Mouse (Mus musculus): ENCODE measurements around the gene Baz2b. TPM values are rescaled to one million over a fixed set of nuclear protein-coding genes. Genes with fewer than 3 reads are reported as not detected.

Gene Baz2b
- polyA plus RNA-seq, 1 experiment from 2014 or later, result 54.8 TPM

DNA sequence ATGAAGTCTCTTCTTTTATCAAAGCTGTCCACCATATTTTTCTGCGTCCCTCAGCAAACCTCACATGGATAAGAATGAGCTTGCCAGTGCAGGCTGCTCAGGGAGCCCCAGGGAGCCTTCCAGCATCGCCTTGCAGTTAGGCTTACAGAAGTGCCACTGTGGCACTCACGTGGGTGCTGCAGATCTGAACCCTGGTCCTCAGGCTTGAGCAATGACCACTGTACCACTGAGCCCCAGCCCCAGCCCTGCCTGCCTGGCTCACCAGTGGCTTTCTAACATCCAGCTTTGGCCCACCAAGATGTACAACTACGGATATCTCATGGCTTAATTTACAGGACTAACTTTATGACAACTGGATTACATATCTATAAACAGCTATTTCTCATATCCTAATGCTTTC lies 311.0 kb downstream of the Baz2b start:
- H3K9ac ChIP-seq, result no peak overlapping the region
- no peaks in the 10 kb centered on the region for H3K9me3 ChIP-seq (replicated peaks)
- H3K27ac ChIP-seq (ENCODE audit: poor library complexity, severe bottlenecking), result no peak overlapping the region
- H3K4me1 ChIP-seq (replicated peaks), result peaks cover 16% of the 10 kb centered on the region
- no peaks in the 10 kb centered on the region for H3K27me3 ChIP-seq (replicated peaks)
- H3K4me2 ChIP-seq, result no peak overlapping the region
- peaks cover 42% of the 10 kb centered on the region for H3K36me3 ChIP-seq
- 86% methylated on average over 4 of the region's 4 CpGs for WGBS
- no peak for ATAC-seq (ENCODE audit: insufficient number of reproducible peaks, low FRiP score)
- no peak overlapping the region for H3K4me3 ChIP-seq

DNA sequence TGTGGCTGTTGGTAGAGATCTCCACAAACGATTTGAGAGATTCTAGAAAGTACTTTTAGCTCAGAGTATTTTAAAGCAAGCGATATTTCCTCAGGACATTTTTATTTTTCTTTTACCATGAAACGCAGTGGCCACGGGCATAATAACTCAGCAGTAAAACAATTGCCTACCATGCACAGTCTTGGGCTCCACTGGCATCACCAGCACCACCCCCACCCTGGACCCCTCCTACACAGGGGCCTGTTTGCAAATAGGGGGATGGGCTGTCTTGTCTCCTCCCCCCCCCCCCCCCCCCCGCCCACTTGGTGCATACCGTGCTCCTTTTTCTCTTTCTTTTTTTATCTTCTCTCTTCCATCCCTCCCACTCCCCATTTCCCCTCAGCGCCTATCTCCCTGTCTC lies 311.5 kb downstream of the Baz2b start:
- WGBS, result 76% methylated on average over 6 of the region's 7 CpGs
- Histone ChIP-seq H3K27ac (ENCODE audit: poor library complexity, severe bottlenecking) (no peak overlapping the region), H3K36me3 (peaks cover 47% of the 10 kb centered on the region)

DNA sequence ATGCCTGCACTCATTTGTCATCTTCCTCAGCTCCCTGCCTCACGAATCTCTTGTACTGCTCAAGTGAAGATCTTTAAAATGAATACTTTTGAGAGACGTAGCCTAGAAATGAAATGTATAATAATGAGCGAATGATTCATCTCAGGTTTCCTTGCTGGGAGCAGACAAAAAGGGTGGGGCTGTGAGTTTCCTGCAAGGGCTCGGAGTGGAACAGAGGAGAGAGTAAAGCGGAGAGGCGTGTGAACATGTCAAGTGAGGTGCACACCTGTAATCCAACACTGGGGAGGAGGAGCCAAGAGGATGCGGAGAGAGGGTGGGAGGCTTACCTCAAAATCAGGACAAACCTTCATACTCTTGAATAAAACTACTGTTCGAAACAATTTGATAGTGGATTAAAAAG lies 312.8 kb downstream of the Baz2b start:
- Histone ChIP-seq H3K4me2 (no peak overlapping the region), H3K27ac (ENCODE audit: poor library complexity, severe bottlenecking) (peak overlapping the region; percentile 49), H3K4me3 (no peak overlapping the region), H3K9me3 (replicated peaks) (no peaks in the 10 kb centered on the region), H3K4me1 (replicated peaks) (peaks cover 13% of the 10 kb centered on the region), H3K36me3 (peaks cover 49% of the 10 kb centered on the region), H3K27me3 (replicated peaks) (no peaks in the 10 kb centered on the region), H3K9ac (no peak overlapping the region)
- no peak for ATAC-seq (ENCODE audit: insufficient number of reproducible peaks, low FRiP score)
- 73% methylated on average over 8 of the region's 8 CpGs for WGBS

More for the DNA sequence above, 311.5 kb downstream of the Baz2b start:
- Histone ChIP-seq H3K4me2 (no peak overlapping the region), H3K4me3 (no peak overlapping the region), H3K27me3 (replicated peaks) (no peaks in the 10 kb centered on the region), H3K4me1 (replicated peaks) (peaks cover 13% of the 10 kb centered on the region), H3K9ac (no peak overlapping the region), H3K9me3 (replicated peaks) (no peaks in the 10 kb centered on the region)
- ATAC-seq (ENCODE audit: insufficient number of reproducible peaks, low FRiP score), result peak; percentile 51; the same call in 1 of the 2 replicates

DNA sequence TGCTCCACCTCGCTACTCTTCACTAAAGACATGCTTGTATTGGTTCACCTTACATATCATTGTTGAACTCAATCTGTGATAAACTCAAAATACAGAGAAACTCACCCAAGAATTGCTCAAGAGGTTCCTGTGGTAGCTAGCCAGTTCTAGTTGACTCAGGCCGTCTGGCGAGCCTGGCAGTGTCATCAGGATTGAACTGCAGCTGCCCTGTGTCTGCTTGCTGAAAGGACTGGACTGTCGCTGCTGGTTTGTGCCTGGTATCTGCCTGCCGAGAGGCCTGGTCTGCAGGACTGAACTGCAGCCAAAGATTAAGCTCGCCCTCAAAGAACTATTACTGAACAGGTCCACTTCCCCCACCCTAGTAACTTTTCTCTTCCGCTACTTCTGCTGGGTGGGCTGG lies 313.2 kb downstream of the Baz2b start:
- H3K9me3 ChIP-seq (replicated peaks), result no peaks in the 10 kb centered on the region
- ATAC-seq (ENCODE audit: insufficient number of reproducible peaks, low FRiP score), result no peak
- no peak overlapping the region for H3K9ac ChIP-seq
- peaks cover 13% of the 10 kb centered on the region for H3K4me1 ChIP-seq (replicated peaks)
- H3K27me3 ChIP-seq (replicated peaks), result no peaks in the 10 kb centered on the region
- peaks cover 49% of the 10 kb centered on the region for H3K36me3 ChIP-seq
- no peak overlapping the region for H3K4me2 ChIP-seq
- no peak overlapping the region for H3K4me3 ChIP-seq
- H3K27ac ChIP-seq (ENCODE audit: poor library complexity, severe bottlenecking), result peak overlapping the region; percentile 49
- 40% methylated on average over 7 of the region's 7 CpGs for WGBS

DNA sequence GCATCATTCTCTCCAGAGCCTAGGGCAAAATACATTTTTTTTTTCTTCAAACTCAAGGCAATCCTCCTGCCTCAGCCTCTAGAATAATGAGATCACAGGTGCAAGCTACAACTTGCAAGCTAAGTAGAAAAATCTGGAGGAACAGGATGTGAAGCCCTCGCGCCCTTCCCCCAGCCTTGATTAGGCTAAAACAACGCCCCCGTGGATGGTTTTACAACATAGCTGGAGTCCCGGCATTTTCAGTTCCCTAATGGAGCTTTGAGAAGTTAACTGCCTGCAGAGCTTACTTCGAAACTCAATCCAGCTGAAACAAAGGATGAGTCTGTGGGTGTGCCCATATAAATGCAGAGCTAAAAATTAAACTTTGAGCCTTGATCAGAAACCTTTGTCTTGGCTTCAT lies 319.9 kb downstream of the Baz2b start:
- no peak for ATAC-seq (ENCODE audit: insufficient number of reproducible peaks, low FRiP score)
- 83% methylated on average over 6 of the region's 6 CpGs for WGBS

DNA sequence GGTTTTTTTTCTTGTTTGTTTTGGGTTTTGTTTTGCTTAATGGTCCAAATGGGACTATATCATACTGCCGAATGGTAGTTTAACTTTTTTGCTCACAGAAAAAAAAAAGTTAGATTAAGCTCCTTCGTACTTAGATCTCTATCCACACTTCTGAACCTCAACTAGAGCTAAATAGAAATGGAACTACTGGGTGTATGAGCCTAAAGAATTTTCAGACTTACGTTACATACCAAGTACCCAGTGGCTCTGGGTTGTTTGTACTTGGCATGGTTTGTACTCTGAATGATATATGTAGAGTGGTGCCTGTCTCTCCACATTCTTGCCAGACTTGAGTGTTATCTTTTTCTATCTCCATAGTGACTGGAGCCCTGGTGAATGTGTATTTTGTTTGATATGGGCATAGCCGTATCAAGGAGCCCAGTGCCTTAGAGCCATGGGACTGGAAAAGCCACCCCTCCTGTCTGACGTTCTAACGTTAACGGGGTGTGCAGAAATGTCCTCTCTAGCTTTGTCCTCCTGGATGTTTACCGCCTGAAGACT lies 326.8 kb downstream of the Baz2b start:
- Histone ChIP-seq H3K27me3 (replicated peaks) (no peaks in the 10 kb centered on the region), H3K9ac (no peak overlapping the region), H3K36me3 (peaks cover 11% of the 10 kb centered on the region), H3K9me3 (replicated peaks) (peaks cover 16% of the 10 kb centered on the region; the same call in 1 of the 2 replicates), H3K27ac (ENCODE audit: poor library complexity, severe bottlenecking) (peak overlapping the region; percentile 80; the same call in 1 of the 2 replicates), H3K4me1 (replicated peaks) (peaks cover 11% of the 10 kb centered on the region; the same call in 1 of the 2 replicates), H3K4me2 (peak overlapping the region; percentile 64), H3K4me3 (peak overlapping the region; percentile 75)
- ATAC-seq (ENCODE audit: insufficient number of reproducible peaks, low FRiP score), result no peak
- WGBS, result 63% methylated on average over 8 of the region's 8 CpGs

More for the DNA sequence above, 319.9 kb downstream of the Baz2b start:
- Histone ChIP-seq H3K27ac (ENCODE audit: poor library complexity, severe bottlenecking) (no peak overlapping the region), H3K4me1 (replicated peaks) (no peaks in the 10 kb centered on the region), H3K4me3 (no peak overlapping the region), H3K4me2 (no peak overlapping the region), H3K36me3 (peaks cover 24% of the 10 kb centered on the region), H3K27me3 (replicated peaks) (no peaks in the 10 kb centered on the region), H3K9me3 (replicated peaks) (no peaks in the 10 kb centered on the region), H3K9ac (no peak overlapping the region)

DNA sequence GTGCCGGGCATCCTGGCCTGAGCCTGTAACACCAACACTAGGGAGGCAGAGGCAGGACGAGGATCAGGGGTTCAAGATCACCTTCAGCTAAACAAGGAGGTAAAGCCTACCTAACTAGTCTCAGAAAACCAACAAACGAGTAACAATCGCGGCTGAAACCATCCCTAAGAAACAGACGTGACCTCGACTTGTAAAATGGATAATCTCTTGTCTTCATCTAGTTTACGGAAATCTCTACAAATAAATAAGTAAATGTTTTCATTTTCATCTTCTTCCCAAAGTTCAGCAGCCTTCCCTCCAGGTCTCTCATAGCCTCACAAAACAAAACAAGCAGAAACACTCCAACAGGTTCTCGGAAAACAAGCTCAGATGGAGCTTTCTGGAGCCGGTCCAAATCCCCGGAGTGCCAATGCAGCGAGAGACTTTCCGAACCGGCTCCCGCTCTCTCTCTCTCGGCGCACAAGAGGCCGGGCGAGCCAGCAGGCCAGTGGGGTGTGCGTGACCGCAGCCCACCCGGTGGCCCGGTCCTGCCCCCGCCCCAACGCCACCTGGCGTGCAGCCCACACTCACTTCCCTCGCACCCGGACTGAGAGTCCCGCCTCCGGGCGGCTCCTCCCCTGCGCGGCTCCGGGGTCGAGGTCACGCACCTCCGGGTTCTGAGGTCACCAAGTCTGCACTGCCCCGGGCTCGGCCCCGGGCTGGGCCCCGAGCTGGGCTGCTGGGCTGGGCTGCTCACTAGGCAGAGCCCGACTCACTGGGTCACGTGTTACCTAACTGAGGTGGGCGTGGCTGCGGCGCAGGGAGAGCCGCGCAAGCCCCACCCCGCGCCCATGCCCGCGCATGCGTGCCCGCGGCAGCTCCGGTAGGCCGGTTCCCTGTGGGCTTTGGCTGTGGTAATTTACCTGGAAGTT lies 327.6 kb downstream of the Baz2b start, which contains the start of gene Wdsub1:
Gene Wdsub1 (minus strand): TSS at position 761 of the 911 bp plus-strand sequence.
- Histone ChIP-seq H3K9ac (peak within 1 kb of the TSS; percentile 83), H3K4me2 (peak within 1 kb of the TSS; percentile 64), H3K27me3 (replicated peaks) (no peaks in the 10 kb centered on the region), H3K36me3 (peaks cover 17% of the 10 kb centered on the region), H3K4me1 (replicated peaks) (peaks cover 15% of the 10 kb centered on the region), H3K27ac (ENCODE audit: poor library complexity, severe bottlenecking) (peak within 1 kb of the TSS; percentile 80), H3K4me3 (peak within 1 kb of the TSS; percentile 75), H3K9me3 (replicated peaks) (peaks cover 16% of the 10 kb centered on the region; the same call in 1 of the 2 replicates)
- ATAC-seq (ENCODE audit: insufficient number of reproducible peaks, low FRiP score), result peak; percentile 98
- WGBS, result 4% methylated on average over 56 of the region's 57 CpGs

DNA sequence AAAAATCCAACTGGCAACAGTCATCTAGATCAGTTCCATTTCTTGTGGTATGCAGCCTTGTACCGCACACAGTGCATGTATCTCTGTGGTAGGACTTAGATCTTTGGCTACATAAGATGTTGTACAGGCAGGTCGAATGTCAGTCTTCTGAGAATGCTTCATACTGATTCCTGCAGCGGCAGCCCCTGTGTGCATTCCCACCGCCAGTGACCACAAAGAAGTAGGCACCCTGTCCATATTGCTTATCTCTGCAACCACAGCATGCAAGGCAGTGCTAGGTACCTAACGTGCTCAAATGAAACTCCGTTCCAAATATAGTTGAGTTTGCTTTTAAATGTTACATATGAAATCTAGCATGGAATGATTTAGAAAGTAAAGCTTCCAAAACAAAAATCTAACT lies 328.2 kb downstream of the Baz2b start:
- WGBS, result 38% methylated on average over 6 of the region's 6 CpGs
- peaks cover 21% of the 10 kb centered on the region for H3K36me3 ChIP-seq
- peaks cover 15% of the 10 kb centered on the region for H3K4me1 ChIP-seq (replicated peaks)
- peak overlapping the region; percentile 83 for H3K9ac ChIP-seq
- H3K9me3 ChIP-seq (replicated peaks), result peaks cover 16% of the 10 kb centered on the region; the same call in 1 of the 2 replicates
- H3K4me3 ChIP-seq, result peak overlapping the region; percentile 75
- H3K4me2 ChIP-seq, result peak overlapping the region; percentile 64
- ATAC-seq (ENCODE audit: insufficient number of reproducible peaks, low FRiP score), result no peak
- H3K27ac ChIP-seq (ENCODE audit: poor library complexity, severe bottlenecking), result peak overlapping the region; percentile 80
- H3K27me3 ChIP-seq (replicated peaks), result no peaks in the 10 kb centered on the region

DNA sequence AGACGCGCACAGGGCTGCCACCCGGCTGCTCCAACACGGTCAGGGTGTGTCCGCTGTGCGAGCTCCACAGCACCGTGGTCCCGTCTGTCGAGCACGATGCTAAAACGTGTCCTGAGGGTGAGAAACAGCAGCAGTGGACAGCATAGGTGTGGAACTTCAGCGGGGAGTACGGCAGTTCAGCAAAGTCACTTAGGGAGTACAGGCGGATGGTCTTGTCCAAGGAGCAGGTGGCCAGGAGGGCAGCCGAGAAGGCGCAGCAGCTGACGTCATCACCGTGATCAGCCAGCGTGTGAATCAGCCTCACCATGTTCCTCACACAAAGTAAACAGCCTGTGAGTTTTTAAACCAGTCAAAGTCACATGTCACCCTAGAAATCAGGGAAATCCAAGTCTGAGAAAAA lies 331.4 kb downstream of the Baz2b start:
- 0 out of 2 replicates have a peak overlapping the region, but pooled peaks have one; percentile 9 for H3K4me2 ChIP-seq
- WGBS, result 67% methylated on average over 19 of the region's 19 CpGs
- no peak for ATAC-seq (ENCODE audit: insufficient number of reproducible peaks, low FRiP score)
- H3K36me3 ChIP-seq, result peaks cover 40% of the 10 kb centered on the region
- H3K4me1 ChIP-seq (replicated peaks), result peaks cover 14% of the 10 kb centered on the region
- peaks cover 16% of the 10 kb centered on the region; the same call in 1 of the 2 replicates for H3K9me3 ChIP-seq (replicated peaks)
- no peak overlapping the region; the same call in 1 of the 2 replicates for H3K9ac ChIP-seq
- no peak overlapping the region for H3K4me3 ChIP-seq
- no peaks in the 10 kb centered on the region for H3K27me3 ChIP-seq (replicated peaks)
- no peak overlapping the region for H3K27ac ChIP-seq (ENCODE audit: poor library complexity, severe bottlenecking)

DNA sequence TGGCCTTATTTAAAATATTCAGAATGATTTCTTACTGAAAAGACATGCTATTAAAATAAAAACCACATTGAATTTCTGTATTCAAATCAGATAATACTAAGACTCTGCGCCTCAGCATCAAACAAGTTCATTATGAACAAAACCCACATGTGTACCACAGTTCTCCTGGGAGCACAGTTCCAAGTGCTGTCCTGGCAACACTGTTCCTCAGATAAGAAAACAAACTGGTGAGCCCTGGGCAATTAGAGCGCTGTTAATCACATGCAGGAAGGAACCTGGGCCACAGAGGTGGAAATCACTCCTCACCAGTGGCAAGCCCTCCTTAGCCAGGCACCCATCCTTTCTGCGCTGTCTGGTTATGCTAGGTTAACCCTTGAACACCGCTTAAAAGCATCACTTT lies 332.3 kb downstream of the Baz2b start:
- H3K4me1 ChIP-seq (replicated peaks), result peaks cover 9% of the 10 kb centered on the region
- H3K27me3 ChIP-seq (replicated peaks), result no peaks in the 10 kb centered on the region
- no peak overlapping the region for H3K9ac ChIP-seq
- no peak overlapping the region for H3K4me2 ChIP-seq
- ATAC-seq (ENCODE audit: insufficient number of reproducible peaks, low FRiP score), result no peak
- 77% methylated on average over 4 of the region's 4 CpGs for WGBS
- H3K9me3 ChIP-seq (replicated peaks), result peaks cover 16% of the 10 kb centered on the region; the same call in 1 of the 2 replicates
- no peak overlapping the region for H3K27ac ChIP-seq (ENCODE audit: poor library complexity, severe bottlenecking)
- peaks cover 48% of the 10 kb centered on the region for H3K36me3 ChIP-seq
- H3K4me3 ChIP-seq, result no peak overlapping the region

DNA sequence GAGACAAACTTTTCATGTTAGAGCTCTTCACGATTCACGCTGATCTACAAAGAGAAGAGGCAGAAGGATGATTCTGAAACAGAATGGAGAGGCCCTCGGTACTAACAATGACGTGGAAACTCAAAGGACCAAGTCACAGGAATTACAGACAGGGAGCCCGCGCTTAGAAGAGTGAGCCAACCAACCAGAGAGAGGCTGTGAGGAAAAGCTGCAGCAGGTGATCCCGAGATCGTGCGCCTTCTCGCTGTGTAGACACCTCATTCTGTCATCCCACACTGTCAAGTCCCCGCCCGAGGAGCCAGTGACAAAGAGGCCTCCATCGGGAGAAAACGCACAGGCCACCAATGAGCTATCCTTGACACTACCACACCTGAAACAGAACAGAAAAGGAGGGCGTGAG lies 333.2 kb downstream of the Baz2b start:
- Histone ChIP-seq H3K9me3 (replicated peaks) (peaks cover 16% of the 10 kb centered on the region; the same call in 1 of the 2 replicates), H3K4me2 (no peak overlapping the region), H3K27ac (ENCODE audit: poor library complexity, severe bottlenecking) (no peak overlapping the region), H3K4me3 (no peak overlapping the region), H3K36me3 (peaks cover 56% of the 10 kb centered on the region), H3K9ac (no peak overlapping the region), H3K4me1 (replicated peaks) (peaks cover 7% of the 10 kb centered on the region), H3K27me3 (replicated peaks) (no peaks in the 10 kb centered on the region)
- ATAC-seq (ENCODE audit: insufficient number of reproducible peaks, low FRiP score), result no peak
- 86% methylated on average over 15 of the region's 15 CpGs for WGBS
